Mouse (Mus musculus): ENCODE measurements around the gene Psmd5.
"Not testable (repeated sequence)": the region's sequence is repeated elsewhere in the genome, so short reads cannot be mapped to it uniquely, and the experiment has no call there.

Gene Psmd5

GRCm38 (mm10) chr2:34895503-34896113 is 20.8 kb upstream of the Psmd5 start:
- DNase-seq (ENCODE audit: low spot score), result no peak

- DNase-seq (ENCODE audit: low spot score), result no peak
Observed at GRCm38 (mm10) chr2:34893950-34894349, 19.2 kb upstream of the Psmd5 start.

DNA sequence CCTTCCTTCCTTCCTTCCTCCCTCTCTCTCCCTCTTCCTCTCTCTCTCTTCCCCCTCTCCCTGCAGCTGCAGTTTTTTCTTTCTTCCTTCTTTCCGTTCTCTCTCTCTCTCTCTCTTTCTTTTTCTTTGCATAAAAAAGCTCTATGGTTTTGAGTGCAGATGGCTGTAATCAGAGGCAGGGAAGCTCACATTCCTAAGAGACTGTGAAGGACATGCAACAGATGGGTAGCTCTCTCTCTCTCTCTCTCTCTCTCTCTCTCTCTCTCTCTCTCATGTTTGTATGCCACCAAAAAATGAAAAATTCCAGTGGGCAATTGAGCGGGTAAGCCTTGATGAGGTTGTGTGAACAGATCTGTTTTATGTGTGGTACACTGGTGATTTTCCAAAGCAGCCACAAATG is 9.4 kb upstream of the Psmd5 start:
- DNase-seq (ENCODE audit: low spot score), result no peak

DNA sequence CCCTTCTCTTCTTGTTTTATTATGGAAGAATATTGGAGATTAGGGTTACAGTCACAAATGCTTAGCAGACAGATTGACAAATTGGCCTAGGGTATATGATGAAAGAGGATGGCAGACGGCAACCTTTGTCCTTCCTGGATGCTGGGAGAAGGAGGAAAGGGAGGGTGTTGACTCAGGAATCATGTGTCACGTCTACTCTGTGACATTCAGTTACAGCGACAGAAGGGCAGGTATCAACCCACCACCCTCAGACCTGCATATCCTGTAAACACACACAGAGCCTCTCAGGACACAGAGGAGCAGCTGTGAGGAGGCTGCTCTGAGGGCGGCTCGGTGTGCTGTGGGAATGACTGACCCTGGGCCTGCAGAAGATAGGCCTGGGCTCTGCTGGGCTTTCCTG is 8.4 kb upstream of the Psmd5 start:
- no peak for DNase-seq (ENCODE audit: low spot score)

DNA sequence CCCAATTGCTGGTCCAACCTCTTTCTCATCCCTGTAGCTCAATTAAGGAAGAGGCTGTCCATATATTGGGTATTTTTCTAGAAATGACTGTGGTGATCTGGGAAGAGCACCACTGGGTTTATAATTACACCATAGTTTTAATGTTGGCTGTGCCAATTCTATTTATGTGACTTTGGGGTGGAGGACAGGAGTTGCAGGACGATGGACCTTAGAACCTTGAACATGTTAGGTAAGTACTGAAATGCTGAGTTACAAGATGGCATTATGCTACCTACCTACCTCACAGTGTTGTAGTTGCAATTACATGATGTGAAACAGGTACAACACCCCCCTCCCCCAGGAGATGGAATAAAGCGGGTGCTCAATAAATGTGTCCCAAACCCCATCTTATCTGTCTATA is 8.0 kb upstream of the Psmd5 start:
- no peak for DNase-seq (ENCODE audit: low spot score)

GRCm38 (mm10) chr2:34880054-34880453 is 5.3 kb upstream of the Psmd5 start:
- no peak for DNase-seq (ENCODE audit: low spot score)

DNA sequence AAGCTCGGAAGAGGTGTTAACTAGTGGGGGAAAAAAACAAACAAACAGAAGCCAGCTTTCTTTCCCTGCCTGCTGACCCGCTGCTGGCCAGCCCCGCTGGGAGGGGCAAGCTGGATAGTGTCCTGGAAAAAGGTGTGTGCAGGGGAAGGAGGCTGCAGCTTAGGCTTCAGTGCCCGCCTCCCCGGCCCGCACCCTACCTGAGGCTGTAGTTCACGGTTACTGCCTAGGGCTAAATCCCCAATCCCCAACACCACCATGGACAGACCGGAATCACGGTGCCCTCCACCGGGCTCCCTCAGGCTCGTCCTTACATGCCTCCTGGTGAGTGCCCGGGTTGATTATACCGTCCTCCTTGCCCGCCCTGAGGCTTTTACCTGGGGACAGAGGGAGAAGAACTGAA is 497 bp downstream of the Psmd5 start, which contains the start of gene Cutal:
Gene Cutal (plus strand): TSS at position 126 of the 400 bp plus-strand sequence.
- peak; percentile 25 for DNase-seq (ENCODE audit: low spot score)

DNA sequence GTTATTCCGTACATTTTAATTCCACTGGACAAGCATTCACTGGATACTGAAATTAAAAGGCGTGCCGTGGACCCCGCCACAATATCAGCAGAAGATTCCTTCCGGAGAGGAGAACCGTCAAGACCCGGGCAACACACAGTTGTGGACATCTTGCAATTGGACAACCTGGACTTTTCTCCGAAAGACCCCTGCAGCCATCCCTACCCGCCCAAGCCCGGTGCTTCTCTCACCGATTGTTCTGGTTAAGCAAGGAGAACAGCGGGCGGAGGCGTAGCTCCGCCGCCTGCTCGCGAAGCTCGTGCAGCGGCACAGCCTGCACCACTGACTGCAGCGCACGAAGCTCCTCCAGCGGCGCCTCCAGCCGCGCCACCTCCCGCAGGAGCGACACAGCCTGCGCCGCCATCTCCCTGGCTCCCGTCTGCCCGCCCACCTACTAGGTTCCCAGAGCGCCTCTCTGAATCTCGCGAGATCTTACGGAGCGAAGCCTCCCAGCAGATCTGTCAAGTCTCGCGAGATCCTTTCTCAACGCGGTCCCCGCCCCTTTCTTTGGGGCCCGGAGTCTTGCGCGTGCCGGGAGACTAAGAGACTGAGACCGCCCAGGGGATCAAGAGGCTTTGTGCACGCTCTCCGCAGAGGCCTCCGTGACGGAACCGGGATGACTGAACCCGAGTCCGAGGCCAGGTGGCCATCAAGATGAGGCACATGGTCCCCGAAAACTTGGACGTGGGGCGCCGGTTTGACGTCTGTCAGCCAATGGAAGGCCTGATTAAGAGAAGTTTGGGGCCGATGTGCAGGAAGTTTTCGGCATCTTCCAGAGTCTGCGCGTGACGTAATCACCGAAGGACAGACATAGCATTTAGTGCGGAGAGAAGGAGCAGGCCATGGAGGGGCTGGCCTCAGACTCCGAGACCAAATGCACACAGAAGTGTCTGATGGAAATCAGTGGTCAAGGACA is 4.0 kb downstream of the Psmd5 start:
- DNase-seq (ENCODE audit: low spot score), result peak; percentile 84

- no peak for DNase-seq (ENCODE audit: low spot score)
Observed at GRCm38 (mm10) chr2:34869680-34870079, 5.1 kb downstream of the Psmd5 start.

DNA sequence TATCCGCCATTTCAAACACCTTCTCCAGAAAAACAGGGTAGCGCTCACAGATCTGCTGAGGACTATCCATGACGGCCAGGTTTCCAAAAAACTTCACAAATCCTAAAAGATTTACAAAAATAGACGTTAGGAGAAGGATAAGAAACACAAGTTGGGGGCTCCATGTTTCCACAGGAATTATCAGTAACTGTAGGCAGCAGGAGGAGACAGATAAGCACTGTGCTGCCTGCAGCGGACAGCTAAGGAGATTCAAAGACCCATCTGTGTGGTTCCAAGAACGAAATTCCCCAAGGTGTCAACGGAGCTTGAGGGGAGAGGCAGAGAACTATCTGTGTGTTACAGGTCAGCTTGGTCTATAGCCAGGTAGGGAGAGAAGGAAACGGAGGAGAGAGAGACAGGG is 17.0 kb downstream of the Psmd5 start:
- DNase-seq (ENCODE audit: low spot score), result no peak

- DNase-seq (ENCODE audit: low spot score), result no peak
Observed at GRCm38 (mm10) chr2:34855265-34855664, 19.5 kb downstream of the Psmd5 start.

DNA sequence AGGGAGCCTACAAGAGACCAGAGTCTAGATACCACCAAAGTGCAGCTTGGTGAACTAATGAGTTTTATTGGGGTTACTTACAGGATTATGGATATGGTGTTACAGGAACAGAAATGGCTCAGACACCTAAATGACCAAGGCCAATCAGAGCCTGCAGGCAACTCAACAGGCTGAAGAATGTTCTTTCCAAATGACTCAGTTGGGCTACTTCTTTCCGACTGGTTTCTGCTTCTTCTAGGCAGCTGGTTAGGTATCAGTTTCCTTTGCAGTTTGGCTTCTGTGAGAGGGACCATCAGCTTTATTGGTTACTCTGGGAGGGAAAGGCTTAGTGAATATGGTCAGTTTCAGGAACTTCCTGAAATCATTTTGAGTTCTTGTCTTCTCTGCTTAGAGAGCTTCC is 27.1 kb downstream of the Psmd5 start:
- DNase-seq (ENCODE audit: low spot score), result no peak

GRCm38 (mm10) chr2:34843211-34843939 is 31.4 kb downstream of the Psmd5 start:
- DNase-seq (ENCODE audit: low spot score), result no peak

- DNase-seq (ENCODE audit: low spot score), result no peak
Observed at GRCm38 (mm10) chr2:34841706-34842105, 33.1 kb downstream of the Psmd5 start.

DNA sequence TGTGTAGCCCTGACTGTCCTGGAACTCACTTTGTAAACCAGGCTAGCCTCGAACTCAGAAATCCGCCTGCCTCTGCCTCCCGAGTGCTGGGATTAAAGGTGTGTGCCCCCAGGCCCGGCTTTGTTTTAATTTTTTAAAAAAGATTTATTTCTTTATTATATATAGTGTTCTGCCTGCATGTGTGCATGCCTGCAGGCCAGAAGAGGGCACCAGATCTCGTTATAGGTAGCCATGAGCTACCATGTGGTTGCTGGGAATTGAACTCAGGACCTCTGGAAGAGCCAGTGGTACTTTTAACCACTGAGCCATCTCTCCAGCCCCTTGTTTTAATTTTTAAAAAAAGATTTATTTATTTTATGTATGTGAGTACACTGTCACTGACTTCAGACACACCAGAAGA is 34.6 kb downstream of the Psmd5 start:
- not testable (repeated sequence) for DNase-seq (ENCODE audit: low spot score)

DNA sequence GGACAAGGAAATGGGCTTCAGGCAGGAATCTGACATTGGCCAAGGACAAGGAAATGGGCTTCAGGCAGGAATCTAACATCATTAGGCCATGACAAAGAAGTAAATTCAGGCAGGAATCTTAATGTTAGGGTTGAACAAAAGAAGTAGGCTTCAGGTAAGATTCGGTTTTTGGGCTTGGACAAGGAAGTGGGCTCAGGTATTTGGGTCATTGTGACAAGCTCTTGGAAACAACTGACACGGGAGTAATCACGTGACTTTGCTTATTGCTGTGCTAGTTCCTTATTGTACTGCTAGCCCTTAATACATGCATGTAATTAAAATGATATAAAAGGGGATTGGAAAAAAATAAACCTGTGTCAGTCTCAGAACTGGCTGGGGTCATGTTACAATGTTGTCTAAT is 39.1 kb downstream of the Psmd5 start:
- DNase-seq (ENCODE audit: low spot score), result no peak

DNA sequence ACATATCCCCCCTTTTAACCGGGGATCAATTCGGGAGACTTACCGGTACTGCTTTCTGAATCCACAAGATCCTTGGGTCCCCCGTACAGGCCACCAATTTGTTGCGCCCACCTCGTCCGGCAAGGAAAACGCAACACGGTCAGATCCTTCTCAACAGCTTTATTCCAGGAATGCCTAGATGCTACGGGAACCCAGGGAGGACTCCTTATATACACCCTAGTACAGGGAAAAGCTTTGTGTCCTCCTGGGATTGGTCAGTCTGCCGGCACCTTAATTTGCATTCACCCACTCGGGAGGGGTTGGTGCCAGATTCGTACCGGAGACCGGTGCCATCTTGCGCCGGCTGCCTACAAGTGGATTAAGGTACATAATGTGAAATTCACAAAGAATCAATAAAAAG is 41.1 kb downstream of the Psmd5 start:
- DNase-seq (ENCODE audit: low spot score), result no peak

- not testable (repeated sequence) for DNase-seq (ENCODE audit: low spot score)
Observed at GRCm38 (mm10) chr2:34832766-34833457, 41.9 kb downstream of the Psmd5 start, which contains the start of gene Gm34653. Gm34653 (plus strand) TSS chr2:34833007.

- not testable (repeated sequence) for DNase-seq (ENCODE audit: low spot score)
Observed at GRCm38 (mm10) chr2:34830066-34830465, 44.7 kb downstream of the Psmd5 start.

DNA sequence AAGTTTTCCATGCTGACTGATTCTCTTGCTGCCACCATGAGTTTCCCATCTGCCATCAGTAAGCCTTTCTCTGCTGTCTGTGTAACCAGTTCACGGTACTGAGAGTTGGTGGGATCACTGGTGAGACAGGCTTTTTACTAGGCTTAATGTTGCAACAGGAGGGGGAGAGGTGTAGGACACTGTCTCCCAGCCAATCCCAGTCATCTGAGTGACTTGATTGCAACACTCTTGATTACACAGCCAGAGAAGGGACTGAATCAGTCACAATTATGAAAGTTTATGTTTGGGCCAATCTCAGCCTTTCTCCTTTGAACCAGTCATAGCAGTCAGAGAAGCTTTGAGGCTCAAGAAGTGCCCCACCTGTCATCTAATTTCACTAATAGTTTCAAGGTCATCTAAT is 46.7 kb downstream of the Psmd5 start:
- DNase-seq (ENCODE audit: low spot score), result no peak

- no peak for DNase-seq (ENCODE audit: low spot score)
Observed at GRCm38 (mm10) chr2:34827591-34827990, 47.2 kb downstream of the Psmd5 start.
